Mouse (Mus musculus) CH12.LX (cell line): ENCODE data around the gene Syndig1. TPM values are rescaled to one million over a fixed set of nuclear protein-coding genes. Genes with fewer than 3 reads are reported as not detected.

Experiments
- DNase-seq: peaks from one replicate; pipeline ENCODE4 v3.0.0-alpha.2; 2013; ENCODE audit errors: extremely low read depth
- H3K27ac ChIP-seq: 2 replicates; pipeline ENCODE4 v1.5.1; 2012; ENCODE audit warnings: low read depth, mild to moderate bottlenecking, control low read depth, moderate library complexity; ENCODE audit not compliant: insufficient read depth
- H3K27me3 ChIP-seq: replicated peaks from 2 replicates; pipeline ENCODE3; 2012; ENCODE audit warnings: inconsistent platforms
- H3K36me3 ChIP-seq, 2 experiments: replicated peaks in 1 of 2; 2 replicates each; pipeline versions ENCODE3 to v1.6.1; 2012; ENCODE audit warnings: inconsistent platforms in 1 of 2, low read length in 1 of 2, mild to moderate bottlenecking in 1 of 2, mixed read lengths in 1 of 2, moderate library complexity in 1 of 2; ENCODE audit not compliant: control insufficient read depth in 1 of 2, insufficient read depth in 1 of 2
- H3K4me1 ChIP-seq, 2 experiments: 2 replicates each; pipeline ENCODE4 v1.6.1; 2012; ENCODE audit warnings: inconsistent platforms in 1 of 2, moderate library complexity in 1 of 2; ENCODE audit not compliant: insufficient read depth in 2 of 2, control insufficient read depth in 1 of 2
- H3K4me2 ChIP-seq: 2 replicates; pipeline ENCODE4 v1.6.1; 2012; ENCODE audit warnings: low read depth, mild to moderate bottlenecking, control low read depth; ENCODE audit not compliant: poor library complexity, insufficient read depth, severe bottlenecking
- H3K4me3 ChIP-seq, 3 experiments: fragments of 150-350 bp in 1 of 3; sonication (generic) in 1 of 3; replicated peaks in 1 of 3; 2 replicates each; pipeline versions ENCODE3 to v1.5.1; 2011 to 2012; ENCODE audit warnings: low read depth in 2 of 3, low read length in 2 of 3, mild to moderate bottlenecking in 2 of 3, moderate library complexity in 2 of 3, control low read depth in 1 of 3, improper control_type of control experiment in 1 of 3, inconsistent platforms in 1 of 3, mixed read lengths in 1 of 3; ENCODE audit not compliant: poor library complexity in 1 of 3
- H3K79me2 ChIP-seq: replicated peaks from 2 replicates; pipeline ENCODE4 v1.6.1; 2012; ENCODE audit warnings: mild to moderate bottlenecking, moderate library complexity; ENCODE audit not compliant: control insufficient read depth, poor library complexity, insufficient read depth, severe bottlenecking; ENCODE audit errors: extremely low read depth
- H3K9ac ChIP-seq: 2 replicates; pipeline ENCODE4 v1.6.1; 2012; ENCODE audit warnings: low read depth, mild to moderate bottlenecking, control low read depth, moderate library complexity; ENCODE audit not compliant: insufficient read depth
- H3K9me3 ChIP-seq: replicated peaks from 2 replicates; pipeline ENCODE3; 2012; ENCODE audit warnings: low read length, inconsistent platforms, mixed read lengths
- E2F4 ChIP-seq: IDR thresholded peaks from 2 replicates; pipeline ENCODE4 v1.6.1; 2011; ENCODE audit warnings: low read depth, low read length, improper control_type of control experiment; ENCODE audit not compliant: insufficient replicate concordance
- GABPA ChIP-seq: IDR thresholded peaks from 2 replicates; pipeline ENCODE4 v1.6.1; 2012; ENCODE audit warnings: low read depth, low read length, improper control_type of control experiment, inconsistent platforms; ENCODE audit not compliant: insufficient replicate concordance
- JUN ChIP-seq: IDR thresholded peaks from 2 replicates; pipeline ENCODE4 v1.6.1; 2011; ENCODE audit warnings: low read depth, mild to moderate bottlenecking, low read length, improper control_type of control experiment, moderate library complexity; ENCODE audit not compliant: insufficient read depth
- KAT2A ChIP-seq: IDR thresholded peaks from 2 replicates; pipeline ENCODE4 v1.6.1; 2012; ENCODE audit warnings: low read length, improper control_type of control experiment, inconsistent platforms; ENCODE audit not compliant: insufficient replicate concordance
- MAFK ChIP-seq: IDR thresholded peaks from 2 replicates; pipeline ENCODE4 v1.6.1; 2011; ENCODE audit warnings: low read length, improper control_type of control experiment; ENCODE audit not compliant: insufficient replicate concordance
- MAZ ChIP-seq: IDR thresholded peaks from 2 replicates; pipeline ENCODE4 v1.6.1; 2012; ENCODE audit warnings: low read depth, mild to moderate bottlenecking, inconsistent platforms, low read length, improper control_type of control experiment, moderate library complexity
- MEF2A ChIP-seq: IDR thresholded peaks from 2 replicates; pipeline ENCODE4 v1.6.1; 2014; ENCODE audit warnings: low read depth, mild to moderate bottlenecking, inconsistent platforms, low read length, improper control_type of control experiment, borderline replicate concordance
- MXI1 ChIP-seq: IDR thresholded peaks from 2 replicates; pipeline ENCODE4 v1.6.1; 2011; ENCODE audit warnings: mild to moderate bottlenecking, low read depth, low read length, improper control_type of control experiment
- NRF1 ChIP-seq: IDR thresholded peaks from 2 replicates; pipeline ENCODE4 v1.6.1; 2014; ENCODE audit warnings: low read depth, mild to moderate bottlenecking, inconsistent platforms, low read length, improper control_type of control experiment, moderate library complexity
- RAD21 ChIP-seq: IDR thresholded peaks from 2 replicates; pipeline ENCODE4 v1.6.1; 2011; ENCODE audit warnings: low read depth, mild to moderate bottlenecking, low read length, improper control_type of control experiment, moderate library complexity
- RCOR1 ChIP-seq: conservative IDR thresholded peaks from 2 replicates; pipeline ENCODE4 v1.6.1; 2012; ENCODE audit warnings: low read depth, mild to moderate bottlenecking, inconsistent platforms, low read length, improper control_type of control experiment
- TCF12 ChIP-seq: IDR thresholded peaks from 2 replicates; pipeline ENCODE4 v1.6.1; 2014; ENCODE audit warnings: low read depth, mild to moderate bottlenecking, inconsistent platforms, low read length, improper control_type of control experiment
- USF2 ChIP-seq: conservative IDR thresholded peaks from 2 replicates; pipeline ENCODE4 v1.6.1; 2011; ENCODE audit warnings: low read depth, low read length, improper control_type of control experiment
- dilution Hi-C: fragments of 300-500 bp; cut with MboI; formaldehyde crosslinking; loops from 2 replicates; pipeline ENCODE4 v1.14.3; 2020; ENCODE audit warnings: low sequenced_read_pairs; ENCODE audit not compliant: extremely low pct_unique_long_range_greater_than_20kb, extremely low pct_ligation_motif_present
- in situ Hi-C: fragments of 300-500 bp; cut with MboI; formaldehyde crosslinking; loops from 3 replicates; pipeline ENCODE4 v1.14.3; 2019; ENCODE audit warnings: low sequenced_read_pairs, low pct_ligation_motif_present, low pct_unique_long_range_greater_than_20kb, mixed read lengths
- polyA plus RNA-seq: library from polyadenylated mRNA; unstranded; fragments of >175 nt; gene quantifications from 2 replicates; pipeline ENCODE4 v1.2.1, GENCODE M21; 2012; ENCODE audit warnings: low read depth; ENCODE audit not compliant: insufficient read length
- total RNA-seq, 2 experiments: library from RNA; depleted of rRNA; stranded (reverse); fragments of 300-350 nt in 1 of 2; fragments of >200 nt in 1 of 2; gene quantifications; 2 replicates each; pipeline ENCODE4 v1.2.3; 2012 to 2014

Syndig1 gene
- total and polyA plus RNA-seq, 3 experiments = not detected

DNA sequence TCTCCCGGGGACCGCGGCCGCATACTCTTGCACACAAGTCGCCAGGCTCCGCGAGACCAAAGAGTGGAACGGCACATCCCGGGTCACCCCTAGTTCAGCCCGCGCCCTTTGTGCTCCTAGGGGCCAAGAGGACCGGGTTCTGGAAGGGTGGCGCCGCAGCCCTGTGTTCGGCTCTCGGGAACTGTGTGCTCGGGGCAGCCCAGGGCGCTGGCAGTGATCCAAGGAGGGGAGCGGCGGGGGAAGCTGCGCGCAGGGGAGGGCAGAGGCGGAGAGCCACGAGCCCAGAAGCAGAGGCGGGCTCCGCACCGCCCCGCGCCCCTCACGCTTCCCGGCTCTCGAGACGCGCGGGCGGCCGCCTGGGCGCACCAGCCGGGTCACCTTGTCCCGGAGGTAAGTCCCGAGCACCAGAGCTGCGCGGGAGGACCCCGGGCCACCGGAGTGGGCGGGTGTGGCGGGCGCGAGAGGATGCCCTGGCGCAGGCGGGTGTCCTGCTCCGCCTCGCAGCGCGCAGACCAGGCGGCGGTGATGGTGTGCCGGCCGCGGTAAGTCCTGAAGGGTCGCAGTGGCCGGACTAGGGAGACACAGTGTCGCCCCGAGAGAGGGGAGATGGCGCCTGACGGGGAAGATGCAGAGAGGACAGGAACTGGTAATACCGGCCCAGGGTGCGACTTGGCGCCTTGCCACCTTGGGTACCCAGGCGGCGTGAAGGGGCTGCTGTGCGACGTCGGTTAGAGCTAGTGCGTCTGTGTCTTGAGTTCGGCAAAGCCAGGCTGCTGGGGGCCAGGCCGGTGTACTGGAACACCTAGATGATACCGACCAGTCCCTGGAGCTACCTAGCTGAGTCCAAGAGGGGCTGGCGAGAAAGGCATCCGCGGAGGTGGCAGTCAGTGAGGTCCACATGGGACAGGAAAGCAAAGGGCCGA lies 1.8 kb downstream of the Syndig1 start, which contains the start of gene C530025M09Rik:
Gene C530025M09Rik, minus strand, starts transcription at position 678 of the 923 bp plus-strand sequence.
- in situ Hi-C loops = no loop called here
- Histone ChIP-seq H3K79me2 (no peaks in the 10 kb centered on the region), H3K27ac (no peak within 1 kb of the TSS), H3K9ac (no peak within 1 kb of the TSS), H3K4me2 (no peak within 1 kb of the TSS), H3K36me3 (no peaks in the 10 kb centered on the region), H3K4me3 (no peak within 1 kb of the TSS), H3K9me3 (peaks cover 14% of the 10 kb centered on the region), H3K27me3 (no peaks in the 10 kb centered on the region), H3K4me1 (no peaks in the 10 kb centered on the region)
- dilution Hi-C loops = no loop called here
- TF ChIP-seq TCF12 (no peak), RCOR1 (no peak), MAFK (no peak), MAZ (no peak), JUN (no peak), MEF2A (no peak), E2F4 (no peak)
- DNase-seq = no peak

- no peak overlapping the region for H3K4me3 ChIP-seq
- H3K4me2 ChIP-seq = no peak overlapping the region
- DNase-seq = no peak
- peaks cover 14% of the 10 kb centered on the region for H3K9me3 ChIP-seq
- no peak for TF ChIP-seq NRF1
- no peak for TF ChIP-seq MXI1
- no peak for TF ChIP-seq KAT2A
- no peak for TF ChIP-seq GABPA
- TF ChIP-seq MAFK = no peak
- TF ChIP-seq USF2 = no peak
- TF ChIP-seq RAD21 = no peak
- TF ChIP-seq E2F4 = no peak
- TF ChIP-seq MEF2A = no peak
- H3K4me1 ChIP-seq = no peaks in the 10 kb centered on the region
- no peak overlapping the region for H3K9ac ChIP-seq
- H3K79me2 ChIP-seq = no peaks in the 10 kb centered on the region
- H3K27ac ChIP-seq = no peak overlapping the region
- in situ Hi-C loops = no loop called here
- H3K27me3 ChIP-seq = no peaks in the 10 kb centered on the region
- dilution Hi-C loops = no loop called here
- no peaks in the 10 kb centered on the region for H3K36me3 ChIP-seq
These were observed 2.6 kb downstream of the Syndig1 start for GRCm38 (mm10) chr2:149831459-149832245.
